Mouse (Mus musculus): ENCODE measurements around the gene Comt. TPM values are rescaled to one million over a fixed set of nuclear protein-coding genes. Genes with fewer than 3 reads are reported as not detected.

Comt gene
- polyA plus RNA-seq, 1 experiment from 2014 or later: 60.1 TPM

DNA sequence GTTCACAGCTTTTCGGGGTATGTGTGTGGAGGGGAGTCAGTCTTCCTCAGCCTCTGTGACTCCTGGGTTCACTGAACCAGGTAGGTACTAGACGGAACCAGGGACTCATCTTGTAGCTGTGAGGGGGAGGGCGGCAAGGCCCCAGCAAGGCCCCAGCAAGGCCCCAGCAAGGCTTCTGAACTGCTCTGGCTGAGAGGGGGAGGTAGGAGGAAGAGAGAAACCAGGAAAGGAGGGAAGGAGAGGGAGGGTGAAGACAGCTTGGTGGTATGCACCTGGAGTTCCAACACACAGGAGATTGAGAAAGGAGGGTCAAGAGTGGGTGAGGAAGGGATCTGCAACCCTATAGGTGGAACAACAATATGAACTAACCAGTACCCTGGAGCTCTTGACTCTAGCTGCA, 9.8 kb downstream of the Comt start:
- Histone ChIP-seq H3K27me3 (ENCODE audit: poor library complexity, severe bottlenecking) (no peaks in the 10 kb centered on the region), H3K4me3 (no peak overlapping the region), H3K36me3 (replicated peaks) (peaks cover 67% of the 10 kb centered on the region), H3K4me1 (peaks cover 8% of the 10 kb centered on the region), H3K27ac (no peak overlapping the region), H3K9me3 (no peaks in the 10 kb centered on the region)
- DNase-seq (ENCODE audit: extremely low spot score, low spot score): no peak
- WGBS: 91% methylated on average over 3 of the region's 3 CpGs

DNA sequence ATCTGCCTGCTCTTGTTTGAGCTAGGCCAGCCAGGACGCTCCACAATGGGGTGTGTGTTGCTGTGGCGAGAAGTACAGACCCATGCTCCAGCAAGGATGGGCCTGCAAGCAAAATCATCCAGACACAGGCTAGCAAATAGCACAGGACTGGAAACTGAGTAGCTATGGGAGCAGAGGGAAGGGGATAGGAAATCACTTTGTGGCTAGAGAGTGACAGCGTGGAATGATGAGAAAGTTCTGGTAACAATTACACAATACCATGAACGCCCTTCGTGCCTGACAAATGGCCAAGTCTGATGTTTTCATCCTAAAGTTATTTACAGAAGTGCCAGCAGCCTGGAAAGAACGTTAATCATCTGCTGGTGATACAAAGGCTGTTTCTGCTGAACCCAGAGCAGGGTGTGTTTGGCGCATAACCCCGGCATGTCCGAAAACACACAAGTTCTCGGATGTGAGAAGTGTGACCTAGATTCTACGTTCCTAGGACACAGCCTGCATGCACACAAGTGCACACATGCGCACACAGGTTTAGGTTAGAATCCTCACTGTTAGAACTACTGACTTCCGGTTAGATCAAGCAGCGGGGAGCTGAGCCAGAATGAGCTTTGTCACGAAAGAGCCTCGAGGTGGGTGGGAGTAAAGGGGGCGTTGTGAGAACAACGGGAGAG, 10.4 kb downstream of the Comt start:
- Histone ChIP-seq H3K27me3 (ENCODE audit: poor library complexity, severe bottlenecking) (no peaks in the 10 kb centered on the region), H3K4me3 (no peak overlapping the region), H3K27ac (no peak overlapping the region), H3K4me1 (peaks cover 14% of the 10 kb centered on the region), H3K36me3 (replicated peaks) (peaks cover 68% of the 10 kb centered on the region), H3K9me3 (no peaks in the 10 kb centered on the region)
- 89% methylated on average over 18 of the region's 18 CpGs for whole genome bisulfite sequencing
- DNase-seq (ENCODE audit: extremely low spot score, low spot score): no peak

DNA sequence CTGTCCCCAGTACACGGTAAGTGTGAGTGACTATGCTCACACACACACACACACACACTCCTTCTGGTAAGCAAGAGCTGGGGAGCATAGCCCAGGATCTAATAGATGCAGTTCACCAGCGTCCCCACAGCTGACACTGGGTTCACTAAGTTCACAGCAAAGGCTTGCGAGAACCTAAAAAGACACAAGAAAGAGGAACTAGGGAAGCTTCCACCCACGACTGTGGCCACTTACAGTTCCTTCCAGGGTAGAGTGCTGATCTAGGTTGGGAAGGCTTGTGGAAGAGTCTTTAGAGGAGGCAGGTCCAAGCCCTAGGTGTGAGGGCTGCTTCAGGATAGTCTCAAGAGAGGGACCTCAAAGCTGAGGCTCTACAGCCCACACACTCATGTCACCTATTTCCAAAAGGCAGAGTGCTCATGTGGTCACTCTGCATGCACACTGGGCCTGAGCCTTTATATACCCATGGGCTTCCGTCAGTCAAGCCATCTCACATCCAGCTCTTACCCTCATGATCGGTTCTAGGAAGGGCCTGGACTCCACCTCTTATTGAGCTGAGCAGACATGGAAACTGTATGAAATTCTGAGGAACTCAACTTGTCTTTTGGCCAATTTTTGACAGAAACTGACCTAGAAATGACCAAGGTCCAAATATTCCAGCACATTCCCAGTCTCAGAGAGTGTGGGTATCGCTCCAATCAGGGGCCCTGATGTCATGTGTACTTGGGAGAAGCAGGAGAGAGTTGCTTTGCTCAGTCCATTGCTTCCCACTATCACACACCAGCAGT, 13.4 kb downstream of the Comt start:
- DNase-seq (ENCODE audit: extremely low spot score, low spot score): no peak
- Histone ChIP-seq H3K36me3 (replicated peaks) (peaks cover 77% of the 10 kb centered on the region), H3K4me3 (no peak overlapping the region), H3K27ac (no peak overlapping the region), H3K27me3 (ENCODE audit: poor library complexity, severe bottlenecking) (no peaks in the 10 kb centered on the region), H3K9me3 (no peaks in the 10 kb centered on the region), H3K4me1 (peaks cover 33% of the 10 kb centered on the region)
- 89% methylated on average over 7 of the region's 7 CpGs for WGBS

DNA sequence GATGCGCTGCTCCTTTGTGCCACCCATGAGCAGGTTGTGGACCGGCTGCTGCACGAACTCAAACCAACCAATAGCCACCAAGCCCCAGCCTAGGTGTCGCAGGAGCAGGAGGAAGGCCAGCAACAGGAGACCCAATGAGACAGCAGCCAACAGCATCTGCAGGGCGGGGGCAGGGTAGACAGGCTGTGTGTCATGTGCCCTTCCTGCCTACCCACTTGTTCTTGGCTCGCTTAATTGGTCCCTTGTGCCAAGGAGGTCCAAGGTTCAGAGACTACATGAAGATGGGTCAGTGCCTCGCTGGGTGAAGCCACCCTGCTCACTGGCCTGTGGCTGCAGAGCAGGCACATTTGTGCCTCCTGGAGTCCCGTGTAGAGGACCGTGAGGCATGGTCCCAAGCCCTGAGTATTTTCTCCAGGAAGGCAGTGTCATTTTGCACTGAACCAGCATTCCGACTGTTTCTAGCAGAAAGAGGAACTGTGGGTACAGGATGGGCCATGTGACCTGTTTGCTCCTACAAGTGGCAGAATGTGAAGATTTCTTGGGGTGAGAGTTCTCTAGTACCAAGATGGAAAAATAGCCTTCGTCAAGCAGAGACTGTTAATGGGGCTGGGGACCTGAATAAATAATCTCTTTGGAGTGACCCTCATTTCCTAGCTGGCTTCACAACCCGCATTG, 14.7 kb downstream of the Comt start:
- Histone ChIP-seq H3K27ac (peak overlapping the region; percentile 37), H3K36me3 (replicated peaks) (peaks cover 82% of the 10 kb centered on the region), H3K4me1 (peaks cover 40% of the 10 kb centered on the region), H3K9me3 (no peaks in the 10 kb centered on the region), H3K27me3 (ENCODE audit: poor library complexity, severe bottlenecking) (no peaks in the 10 kb centered on the region), H3K4me3 (no peak overlapping the region)
- DNase-seq (ENCODE audit: extremely low spot score, low spot score): no peak
- 87% methylated on average over 12 of the region's 12 CpGs for WGBS

DNA sequence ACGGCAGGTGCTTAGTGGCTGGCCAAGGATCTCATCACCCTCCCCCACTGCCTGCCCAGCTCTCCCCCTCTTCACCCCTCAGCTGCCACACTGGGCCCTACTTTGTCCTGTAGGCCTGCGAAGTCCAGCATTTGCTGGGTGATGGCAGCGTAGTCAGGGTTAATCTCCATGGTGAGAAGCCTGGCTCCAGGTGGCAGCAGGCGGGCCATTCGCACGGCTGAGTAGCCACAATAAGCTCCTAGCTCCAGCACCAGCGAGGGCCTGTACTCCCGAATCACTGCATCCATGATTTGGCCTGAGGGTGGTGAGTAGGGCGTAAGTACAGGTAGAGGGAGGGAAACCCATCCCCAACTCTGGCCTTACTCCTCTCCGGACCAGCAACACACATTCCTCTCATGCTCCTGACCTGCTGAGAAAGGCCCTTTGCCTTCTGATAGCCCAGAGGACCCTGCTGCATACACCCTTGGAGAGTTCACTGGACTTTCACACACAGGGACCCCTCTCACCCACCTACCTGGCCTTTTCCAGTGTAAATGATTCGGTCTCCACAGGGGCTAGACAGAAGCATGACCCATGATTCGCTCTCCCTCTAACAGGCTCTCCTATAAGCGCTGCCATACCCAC, 15.5 kb downstream of the Comt start:
- Histone ChIP-seq H3K36me3 (replicated peaks) (peaks cover 82% of the 10 kb centered on the region), H3K27ac (peak overlapping the region; percentile 37)

DNA sequence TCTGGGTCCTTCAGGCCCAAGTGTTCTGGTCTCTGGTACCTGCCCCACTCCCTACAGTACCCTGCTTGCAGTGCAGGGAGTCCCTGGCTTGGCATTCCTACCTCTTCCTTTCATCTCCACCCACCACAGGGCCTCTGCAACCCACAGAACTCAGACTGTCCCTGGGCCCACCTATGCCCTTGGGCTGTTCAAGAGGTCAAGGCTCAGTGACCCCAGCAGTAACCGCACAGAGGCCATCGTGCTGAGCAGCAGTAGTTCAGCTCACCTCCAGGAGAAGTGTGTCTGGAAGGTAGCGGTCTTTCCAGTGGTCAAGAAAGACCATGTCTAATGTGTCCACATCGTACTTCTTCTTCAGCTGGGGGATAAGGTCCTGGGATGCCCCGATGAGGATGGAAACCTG, 16.2 kb downstream of the Comt start:
- Histone ChIP-seq H3K27ac (peak overlapping the region; percentile 37; the same call in 1 of the 2 replicates), H3K27me3 (ENCODE audit: poor library complexity, severe bottlenecking) (no peaks in the 10 kb centered on the region), H3K36me3 (replicated peaks) (peaks cover 83% of the 10 kb centered on the region), H3K9me3 (no peaks in the 10 kb centered on the region), H3K4me3 (no peak overlapping the region), H3K4me1 (peaks cover 49% of the 10 kb centered on the region)
- 75% methylated on average over 5 of the region's 5 CpGs for WGBS
- no peak for DNase-seq (ENCODE audit: extremely low spot score, low spot score)

More for the DNA sequence above, 15.5 kb downstream of the Comt start:
- peaks cover 42% of the 10 kb centered on the region for H3K4me1 ChIP-seq
- WGBS: 66% methylated on average over 13 of the region's 13 CpGs
- H3K4me3 ChIP-seq: no peak overlapping the region
- no peaks in the 10 kb centered on the region for H3K27me3 ChIP-seq (ENCODE audit: poor library complexity, severe bottlenecking)
- no peaks in the 10 kb centered on the region for H3K9me3 ChIP-seq
- DNase-seq (ENCODE audit: extremely low spot score, low spot score): no peak

DNA sequence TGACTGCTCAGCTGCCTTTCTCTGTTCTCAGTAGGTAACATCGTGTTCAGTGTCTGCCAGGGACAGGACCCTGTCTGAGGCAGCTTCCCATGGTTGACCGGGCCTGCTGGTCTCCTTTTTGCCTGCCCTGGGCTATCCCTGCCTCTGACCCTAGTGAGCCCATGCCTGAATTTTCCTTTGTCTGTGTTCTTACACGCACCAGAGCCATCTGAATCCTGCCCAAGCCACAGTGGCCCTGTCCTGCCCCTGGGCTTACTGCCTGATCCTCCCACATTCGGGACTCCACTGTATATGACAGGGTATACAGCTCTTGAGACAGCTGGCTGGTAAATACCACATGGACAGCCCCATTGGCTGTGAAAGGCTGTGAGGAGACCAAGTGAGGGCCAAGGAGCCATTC, 16.9 kb downstream of the Comt start:
- no peak for DNase-seq (ENCODE audit: extremely low spot score, low spot score)
- no peak overlapping the region for H3K4me3 ChIP-seq
- peaks cover 83% of the 10 kb centered on the region for H3K36me3 ChIP-seq (replicated peaks)
- H3K4me1 ChIP-seq: peaks cover 51% of the 10 kb centered on the region
- H3K9me3 ChIP-seq: no peaks in the 10 kb centered on the region
- WGBS: 76% methylated on average over 4 of the region's 4 CpGs
- peak overlapping the region; percentile 37 for H3K27ac ChIP-seq
- H3K27me3 ChIP-seq (ENCODE audit: poor library complexity, severe bottlenecking): no peaks in the 10 kb centered on the region

DNA sequence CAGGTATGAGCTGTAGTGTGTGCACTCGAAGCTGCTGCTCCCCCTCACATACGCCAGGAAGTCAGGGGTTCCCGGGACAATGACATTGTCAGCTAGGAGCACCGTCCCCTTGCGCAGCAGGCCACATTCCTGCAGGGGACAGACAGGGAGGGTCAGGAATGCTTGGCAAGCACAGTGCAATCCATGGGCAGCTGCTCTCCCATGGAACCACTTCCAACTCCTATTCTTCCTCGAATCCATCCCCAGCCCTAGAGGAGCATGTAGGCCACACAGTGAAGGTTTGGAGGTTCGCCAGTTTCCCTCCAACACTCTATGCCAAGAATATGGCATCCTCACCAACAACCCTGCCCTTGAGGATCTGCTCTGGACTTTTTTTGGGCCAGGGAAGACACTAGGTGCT, 18.7 kb downstream of the Comt start:
- DNase-seq (ENCODE audit: extremely low spot score, low spot score): no peak
- Histone ChIP-seq H3K9me3 (no peaks in the 10 kb centered on the region), H3K36me3 (replicated peaks) (peaks cover 91% of the 10 kb centered on the region), H3K27ac (peak overlapping the region; percentile 44; the same call in 1 of the 2 replicates), H3K4me1 (peaks cover 51% of the 10 kb centered on the region), H3K4me3 (no peak overlapping the region), H3K27me3 (ENCODE audit: poor library complexity, severe bottlenecking) (no peaks in the 10 kb centered on the region)
- 85% methylated on average over 7 of the region's 7 CpGs for WGBS

DNA sequence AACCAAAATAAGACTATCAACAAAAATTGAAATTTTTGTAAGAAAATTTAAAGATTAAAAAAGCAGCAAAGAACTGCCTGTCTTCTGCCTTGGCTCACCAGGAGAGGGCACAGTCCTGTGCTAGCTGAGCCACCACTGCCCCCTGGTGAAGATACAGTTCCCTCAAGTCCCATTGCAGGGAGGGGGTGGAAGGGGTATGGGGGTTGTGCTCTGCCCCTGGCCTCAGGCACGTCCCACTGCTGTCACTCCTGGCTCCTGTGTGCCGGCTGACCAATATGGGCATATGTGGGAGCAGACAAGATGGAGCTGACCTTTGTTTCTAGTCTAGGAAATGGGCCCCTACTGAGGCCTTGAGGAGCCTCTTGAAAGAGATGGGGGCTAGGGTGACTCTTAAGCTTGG, 20.4 kb downstream of the Comt start:
- peaks cover 97% of the 10 kb centered on the region for H3K36me3 ChIP-seq (replicated peaks)

DNA sequence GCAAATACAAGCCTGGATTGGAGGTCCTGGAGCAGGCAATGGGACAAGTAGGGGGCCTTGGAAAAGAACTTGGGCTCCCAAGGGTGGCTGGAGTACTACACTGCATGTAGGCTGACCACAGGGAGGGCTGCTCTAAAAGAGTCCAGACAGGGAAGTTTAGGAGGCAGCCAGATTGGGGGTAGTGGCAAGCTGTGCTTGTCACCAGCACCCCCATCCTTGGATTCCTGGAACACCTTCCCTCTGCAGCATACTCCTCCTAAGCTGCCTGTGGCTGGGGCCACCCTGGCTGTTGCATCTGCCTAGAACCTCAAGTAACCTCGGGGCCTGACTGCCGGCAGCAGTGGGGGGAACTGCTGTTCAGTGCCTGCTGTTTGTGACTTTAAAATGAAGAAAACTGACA, 20.8 kb downstream of the Comt start:
- Histone ChIP-seq H3K27me3 (ENCODE audit: poor library complexity, severe bottlenecking) (no peaks in the 10 kb centered on the region), H3K36me3 (replicated peaks) (peaks cover 97% of the 10 kb centered on the region), H3K9me3 (no peaks in the 10 kb centered on the region), H3K4me3 (no peak overlapping the region), H3K27ac (peak overlapping the region; percentile 44; the same call in 1 of the 2 replicates), H3K4me1 (peaks cover 59% of the 10 kb centered on the region)
- no peak for DNase-seq (ENCODE audit: extremely low spot score, low spot score)
- 70% methylated on average over 2 of the region's 2 CpGs for WGBS

More for the DNA sequence above, 20.4 kb downstream of the Comt start:
- Histone ChIP-seq H3K4me1 (peaks cover 59% of the 10 kb centered on the region), H3K27ac (no peak overlapping the region), H3K9me3 (no peaks in the 10 kb centered on the region), H3K27me3 (ENCODE audit: poor library complexity, severe bottlenecking) (no peaks in the 10 kb centered on the region), H3K4me3 (no peak overlapping the region)
- DNase-seq (ENCODE audit: extremely low spot score, low spot score): no peak
- WGBS: 29% methylated on average over 2 of the region's 2 CpGs

DNA sequence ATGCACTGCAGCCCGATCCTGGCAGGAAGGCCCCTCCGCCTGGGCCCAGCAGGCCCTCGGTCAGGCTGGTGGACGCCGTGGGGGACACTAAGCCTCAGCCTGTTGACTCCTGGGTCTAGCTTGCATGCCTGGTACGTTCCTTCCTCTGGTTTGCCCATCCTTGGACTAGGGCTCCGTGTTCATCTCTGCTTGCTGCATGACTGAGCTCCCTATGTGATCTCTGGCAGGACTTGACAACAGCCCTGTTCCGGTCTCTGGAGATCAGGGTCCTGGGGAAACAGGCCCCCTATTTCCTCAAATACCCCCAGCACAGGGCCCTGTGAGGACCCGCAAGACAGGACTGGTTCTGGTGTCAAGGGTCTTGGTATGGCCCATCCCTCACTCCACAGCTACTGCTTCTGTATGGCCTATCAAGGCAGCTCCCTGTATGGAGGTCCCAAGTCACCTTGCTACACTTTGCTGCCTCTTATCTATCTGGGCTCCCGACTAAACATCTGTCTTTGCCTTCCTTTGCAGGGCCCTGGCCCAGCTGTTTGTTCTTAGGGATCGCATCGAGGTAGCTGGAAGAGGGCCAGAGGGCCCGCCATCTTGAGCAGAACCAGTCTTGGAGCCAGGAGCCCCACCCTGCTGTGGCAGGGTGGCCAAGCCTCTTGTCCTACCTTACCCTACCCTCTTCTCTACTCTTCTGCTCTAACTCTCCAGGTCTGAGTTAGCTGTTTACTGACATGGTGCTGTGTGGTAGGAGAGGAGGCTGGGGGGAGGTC, 21.4 kb downstream of the Comt start:
- DNase-seq (ENCODE audit: extremely low spot score, low spot score): no peak
- Histone ChIP-seq H3K36me3 (replicated peaks) (peaks cover 97% of the 10 kb centered on the region), H3K27ac (peak overlapping the region; percentile 44; the same call in 1 of the 2 replicates), H3K4me1 (peaks cover 59% of the 10 kb centered on the region), H3K9me3 (no peaks in the 10 kb centered on the region), H3K27me3 (ENCODE audit: poor library complexity, severe bottlenecking) (no peaks in the 10 kb centered on the region), H3K4me3 (no peak overlapping the region)
- 92% methylated on average over 13 of the region's 13 CpGs for WGBS

DNA sequence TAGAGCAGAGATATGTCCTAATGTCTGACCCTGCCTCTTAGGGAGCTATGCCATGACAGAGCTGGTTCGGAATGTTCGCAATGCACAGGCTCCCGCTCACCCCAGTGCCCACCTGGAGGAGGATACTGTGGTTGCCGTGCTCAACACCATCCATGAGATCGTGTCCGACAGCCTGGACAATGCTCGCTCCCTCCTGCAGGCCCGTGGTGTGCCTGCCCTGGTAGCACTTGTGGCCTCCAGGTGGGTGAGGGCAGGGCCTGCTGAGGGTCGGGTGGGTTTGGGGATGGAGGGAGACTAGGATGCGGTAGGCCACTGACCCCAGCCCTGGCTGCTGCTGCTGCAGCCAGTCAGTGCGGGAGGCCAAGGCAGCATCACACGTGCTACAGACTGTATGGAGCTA, 23.4 kb downstream of the Comt start:
- no peak for DNase-seq (ENCODE audit: extremely low spot score, low spot score)
- H3K4me1 ChIP-seq: peaks cover 65% of the 10 kb centered on the region
- H3K9me3 ChIP-seq: no peaks in the 10 kb centered on the region
- H3K27ac ChIP-seq: peak overlapping the region; percentile 89; the same call in 1 of the 2 replicates
- WGBS: 91% methylated on average over 12 of the region's 12 CpGs
- no peak overlapping the region for H3K4me3 ChIP-seq
- H3K27me3 ChIP-seq (ENCODE audit: poor library complexity, severe bottlenecking): no peaks in the 10 kb centered on the region
- peaks cover 97% of the 10 kb centered on the region for H3K36me3 ChIP-seq (replicated peaks)

Measured in forebrain, embryonic 10.5 days (tissue).